Mouse (Mus musculus) c-Kit-negative CD71-positive TER-119-positive erythroid progenitor cells, embryonic 14.5 days (primary cell): ENCODE data around the gene P2ry14.
"Not testable (repeated sequence)": the region's sequence is repeated elsewhere in the genome, so short reads cannot be mapped to it uniquely, and the experiment has no call there.

Experiments used
- DNase-seq: peaks from one replicate; pipeline ENCODE4 v3.0.0-alpha.2; 2013; ENCODE audit warnings: low read depth, low spot score

Gene P2ry14

DNA sequence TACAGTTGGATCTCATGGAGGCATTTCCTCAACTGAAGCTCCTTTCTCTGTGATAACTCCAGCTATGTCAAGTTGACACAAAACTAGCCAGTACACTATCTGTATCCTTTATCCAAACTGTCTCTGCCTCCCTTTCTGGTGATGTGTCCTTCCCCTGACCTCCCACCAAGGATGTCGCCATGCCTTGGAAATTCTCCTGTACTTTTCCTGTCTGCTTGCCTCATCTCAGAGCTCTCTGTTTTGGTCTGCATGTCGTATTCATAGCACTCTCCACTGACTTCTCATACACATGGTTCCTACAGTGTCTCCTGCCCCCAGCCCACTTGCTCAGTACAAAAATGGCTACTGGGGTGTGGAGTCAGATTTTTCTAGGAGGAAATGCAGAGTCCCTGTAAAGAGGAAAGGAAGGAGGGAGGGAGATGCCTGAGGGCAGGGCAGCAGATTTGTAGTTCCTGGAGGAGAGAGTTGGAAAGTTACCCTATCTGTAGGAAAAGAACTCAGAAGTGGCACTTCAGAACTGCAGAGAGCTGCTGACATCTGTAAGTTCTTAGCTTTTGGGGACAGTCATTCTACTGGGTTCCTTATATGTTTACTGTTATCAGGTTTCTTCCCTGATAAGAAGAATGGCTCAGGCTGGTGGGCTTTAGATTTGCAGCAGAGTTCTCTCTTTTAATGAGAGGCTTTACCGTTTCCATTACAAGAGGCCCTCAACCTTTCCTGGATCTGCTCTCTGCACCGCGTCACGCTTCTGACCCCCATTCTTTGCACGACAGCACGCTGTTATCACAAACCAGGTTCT lies 11.7 kb downstream of the P2ry14 start:
- no peak for DNase-seq

DNA sequence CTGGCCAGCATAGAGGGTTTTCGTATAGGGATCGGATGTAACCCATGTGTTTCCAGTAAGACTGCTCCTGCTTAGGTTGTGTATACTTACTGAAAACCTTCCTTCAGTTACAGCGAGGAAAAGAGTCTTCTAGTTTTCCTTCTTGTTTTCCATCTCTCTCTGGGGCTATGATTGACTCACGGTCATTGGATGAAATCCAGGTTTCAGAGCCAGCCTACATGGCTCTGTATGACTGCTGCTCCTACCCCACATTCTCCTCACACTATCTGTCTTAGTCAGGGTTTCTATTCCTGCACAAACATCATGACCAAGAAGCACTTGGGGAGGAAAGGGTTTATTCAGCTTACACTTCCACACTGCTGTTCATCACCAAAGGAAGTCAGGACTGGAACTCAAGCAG lies 12.5 kb downstream of the P2ry14 start:
- not testable (repeated sequence) for DNase-seq

DNA sequence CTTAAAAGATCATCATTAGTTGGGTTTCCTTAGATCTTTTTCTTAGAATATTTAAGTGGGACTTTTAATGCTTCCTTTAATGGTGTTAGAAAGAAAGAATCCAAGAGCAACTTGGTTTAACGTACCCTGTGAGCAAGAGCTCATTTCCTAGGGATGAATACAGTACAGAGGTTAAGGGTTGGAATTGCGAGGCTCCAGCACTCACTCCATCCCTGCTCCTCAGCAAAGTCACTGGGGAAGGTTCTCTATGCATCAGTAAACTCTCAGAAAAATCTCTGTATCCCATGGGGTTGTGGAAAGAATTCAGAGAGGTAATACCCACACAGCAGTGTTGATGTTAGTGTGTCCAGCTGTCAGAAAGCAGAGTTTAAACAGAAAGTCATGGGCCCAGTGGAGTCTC lies 13.3 kb downstream of the P2ry14 start:
- DNase-seq, result no peak

DNA sequence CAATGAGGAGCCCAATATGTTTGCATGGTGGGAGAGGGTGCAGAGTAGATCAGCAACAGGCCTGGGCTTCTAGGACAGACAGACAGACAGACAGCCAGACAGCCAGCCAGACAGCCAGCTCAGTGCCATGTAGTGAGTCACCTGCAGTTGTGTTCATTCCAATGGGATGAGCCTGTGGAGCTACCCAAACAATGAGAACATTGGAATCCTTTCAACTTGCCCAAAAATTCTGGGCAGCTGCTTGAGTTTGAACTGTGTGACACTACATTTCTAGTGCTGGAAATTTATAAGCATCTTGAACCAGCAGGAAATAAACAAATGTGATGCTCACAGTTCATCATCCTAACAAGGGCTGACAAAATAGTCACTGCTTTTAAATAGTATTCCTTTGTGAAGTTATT lies 13.8 kb downstream of the P2ry14 start:
- no peak for DNase-seq

DNA sequence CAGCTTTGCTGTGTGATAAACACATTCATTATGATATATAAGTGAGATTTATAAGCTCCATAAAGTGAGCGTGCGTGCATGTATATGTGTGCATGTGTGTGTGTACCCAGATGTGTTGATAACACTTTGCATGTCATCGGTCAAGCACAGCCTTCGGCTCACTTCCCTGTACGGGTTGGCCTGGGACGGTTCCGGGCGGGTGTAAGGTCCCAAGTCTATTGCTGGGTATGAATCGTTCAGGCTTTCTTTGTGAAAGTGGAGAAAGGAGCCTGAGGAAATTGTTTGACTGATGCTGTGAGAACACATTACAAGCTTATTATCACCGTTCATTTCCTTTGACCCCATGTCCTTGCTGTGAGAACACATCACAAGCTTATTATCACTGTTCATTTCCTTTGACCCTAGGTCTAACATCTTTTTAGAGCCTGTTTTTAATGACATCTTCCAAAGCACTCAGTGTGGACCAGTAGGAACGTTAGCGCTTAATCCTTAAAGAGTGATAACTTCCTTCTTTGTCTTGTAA lies 14.4 kb downstream of the P2ry14 start:
- no peak for DNase-seq

DNA sequence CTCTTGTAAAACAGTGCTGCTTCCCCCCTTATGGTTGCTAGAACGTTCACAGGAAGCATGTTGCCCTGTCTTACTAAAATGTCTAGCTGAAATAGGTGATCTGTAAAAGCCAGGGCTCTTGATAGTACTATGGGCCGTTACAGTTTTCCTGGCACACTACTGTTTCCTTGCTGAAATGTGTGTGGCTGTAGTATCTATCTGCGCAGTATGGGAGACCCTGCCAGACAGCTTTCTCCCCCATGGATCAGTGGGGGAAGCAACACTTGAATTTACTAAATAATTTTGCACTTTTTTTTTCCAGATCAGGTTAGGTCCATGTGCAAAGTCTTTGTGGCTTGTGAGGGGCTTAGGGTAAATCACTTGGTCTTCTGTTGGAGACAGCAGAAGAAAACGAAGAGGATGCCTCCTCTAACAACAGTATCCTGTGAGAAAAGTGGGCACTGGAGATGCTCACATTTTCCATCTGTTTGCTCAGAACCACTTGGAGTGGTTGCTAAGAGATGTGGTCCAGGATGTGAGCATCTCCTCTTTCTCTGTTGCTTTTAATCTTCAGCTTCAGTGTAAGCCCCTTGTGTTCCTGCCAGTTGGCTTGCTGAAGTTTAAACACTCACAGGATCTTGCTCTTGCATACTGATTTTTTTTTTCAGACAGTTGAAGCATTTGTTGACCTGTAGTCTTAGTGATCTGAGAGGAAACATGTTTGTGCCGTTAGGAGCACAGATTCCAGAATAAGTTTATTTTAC lies 17.3 kb downstream of the P2ry14 start:
- no peak for DNase-seq

DNA sequence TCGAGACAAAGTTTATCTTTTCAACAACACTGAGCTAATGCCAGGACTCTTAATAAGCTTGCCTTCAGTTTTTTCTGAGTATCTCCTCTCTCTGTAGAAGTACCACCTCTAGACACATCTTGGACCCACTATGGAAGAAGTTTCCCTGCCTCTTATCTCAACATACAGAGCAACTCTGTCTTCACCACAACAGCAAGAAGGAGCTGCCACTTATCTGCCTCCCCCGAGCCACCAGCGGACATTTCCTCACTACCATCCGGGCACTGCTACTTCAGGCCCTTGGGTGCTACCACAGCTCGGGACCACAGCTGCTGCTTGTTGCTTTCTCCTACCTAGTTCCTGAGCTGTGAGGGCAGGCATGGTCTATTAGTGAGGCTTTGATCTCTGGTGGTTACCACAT lies 20.2 kb downstream of the P2ry14 start:
- DNase-seq, result no peak

GRCm38 (mm10) chr3:59131966-59132365 lies 21.5 kb downstream of the P2ry14 start:
- DNase-seq, result no peak

- DNase-seq, result no peak
These were observed 22.3 kb downstream of the P2ry14 start for GRCm38 (mm10) chr3:59131081-59131480.

DNA sequence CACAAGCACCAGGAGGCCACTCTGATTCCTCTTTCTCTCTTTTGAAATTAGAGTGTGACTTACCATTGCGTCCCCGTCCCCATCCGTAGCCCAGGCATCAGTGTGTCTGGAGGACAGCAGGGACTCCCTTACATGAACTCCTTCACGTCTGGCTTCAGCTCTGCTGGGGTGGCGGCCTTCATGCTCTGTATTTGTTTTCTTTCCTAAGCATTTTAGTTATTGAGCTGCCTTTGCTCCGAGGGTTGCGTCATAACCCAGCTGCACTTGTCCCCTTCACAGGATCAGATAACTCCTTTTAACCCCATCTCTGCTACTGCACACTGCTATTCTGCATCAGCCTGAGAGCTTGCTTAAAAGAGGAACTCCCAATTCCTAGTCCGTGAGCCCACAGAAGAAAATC lies 23.0 kb downstream of the P2ry14 start:
- DNase-seq, result no peak

- DNase-seq, result no peak
These were observed 23.9 kb downstream of the P2ry14 start for GRCm38 (mm10) chr3:59129547-59129946.

DNA sequence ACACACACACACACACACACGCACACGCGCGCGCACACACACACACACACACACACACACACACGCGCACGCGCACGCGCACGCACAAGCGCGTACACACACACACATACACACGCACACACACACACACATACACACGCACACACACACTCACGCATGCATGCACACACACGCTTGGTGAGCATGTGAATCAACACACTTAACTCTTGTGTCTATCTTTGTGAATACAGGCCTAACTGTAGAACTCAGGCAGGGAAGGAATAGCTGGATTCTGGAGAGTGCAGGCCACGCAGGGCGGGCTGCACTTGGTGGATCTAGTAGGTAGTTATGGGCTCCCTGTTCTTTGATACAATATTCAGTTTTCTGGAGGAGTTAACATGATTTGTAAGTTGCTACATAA lies 24.7 kb downstream of the P2ry14 start:
- DNase-seq, result no peak

GRCm38 (mm10) chr3:59125783-59126555 lies 27.4 kb downstream of the P2ry14 start:
- no peak for DNase-seq

- DNase-seq, result no peak
These were observed 28.4 kb downstream of the P2ry14 start for GRCm38 (mm10) chr3:59125022-59125421.

DNA sequence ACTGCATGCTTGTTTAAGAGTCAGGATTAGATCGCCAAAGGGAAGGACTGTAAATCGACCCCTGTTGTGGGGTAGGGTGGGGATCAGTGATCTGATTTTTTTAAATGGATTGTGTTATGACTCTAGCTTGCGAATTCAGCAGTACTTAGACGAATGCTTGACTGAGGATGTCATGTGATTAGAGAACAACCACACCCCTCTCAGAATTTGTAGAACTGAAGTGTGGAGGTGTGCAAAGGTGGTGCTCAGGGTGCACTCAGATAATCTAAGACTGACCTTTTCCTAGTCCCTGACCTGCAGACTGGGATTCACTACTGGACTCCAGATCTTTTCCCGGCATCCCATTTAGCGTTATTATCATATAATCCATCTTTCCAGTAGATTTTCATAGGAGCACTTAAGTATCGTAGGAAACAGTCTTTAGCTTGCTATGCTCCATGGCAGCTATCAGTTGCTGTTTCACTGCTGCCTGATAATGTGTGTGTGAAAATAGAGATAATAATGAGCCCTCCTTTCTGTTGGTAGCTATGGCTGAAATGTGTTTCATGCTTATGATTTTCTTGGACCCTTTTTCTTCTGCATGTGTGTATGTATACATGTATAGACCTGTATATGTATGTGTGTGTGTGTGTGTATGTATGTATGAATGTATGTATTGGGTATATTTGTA lies 31.5 kb downstream of the P2ry14 start:
- DNase-seq, result no peak

DNA sequence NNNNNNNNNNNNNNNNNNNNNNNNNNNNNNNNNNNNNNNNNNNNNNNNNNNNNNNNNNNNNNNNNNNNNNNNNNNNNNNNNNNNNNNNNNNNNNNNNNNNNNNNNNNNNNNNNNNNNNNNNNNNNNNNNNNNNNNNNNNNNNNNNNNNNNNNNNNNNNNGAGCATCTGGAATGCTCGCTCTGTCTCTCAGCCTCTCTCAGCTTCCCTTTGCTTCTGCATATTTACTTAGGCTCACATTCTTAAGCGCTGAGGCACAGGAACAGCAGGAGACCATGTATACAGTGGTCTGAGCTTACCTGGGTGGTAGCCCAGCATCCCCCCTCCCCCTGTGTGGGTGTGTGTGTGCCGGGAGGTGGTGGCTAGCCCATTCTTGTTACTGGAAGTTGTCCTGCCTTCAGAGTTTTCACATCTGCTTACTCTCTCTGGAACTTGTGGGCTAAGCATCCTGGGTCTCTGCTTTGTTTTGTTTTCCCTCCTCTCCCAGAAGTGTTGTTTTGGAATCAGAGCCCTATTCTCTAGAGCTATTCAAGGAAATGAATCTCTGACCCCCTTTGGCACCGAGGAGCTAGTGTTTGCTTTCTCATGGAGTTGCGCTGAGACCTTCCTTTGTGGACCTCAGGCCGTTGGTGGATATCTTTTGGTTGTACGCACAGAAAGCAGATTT lies 32.2 kb downstream of the P2ry14 start:
- no peak for DNase-seq

DNA sequence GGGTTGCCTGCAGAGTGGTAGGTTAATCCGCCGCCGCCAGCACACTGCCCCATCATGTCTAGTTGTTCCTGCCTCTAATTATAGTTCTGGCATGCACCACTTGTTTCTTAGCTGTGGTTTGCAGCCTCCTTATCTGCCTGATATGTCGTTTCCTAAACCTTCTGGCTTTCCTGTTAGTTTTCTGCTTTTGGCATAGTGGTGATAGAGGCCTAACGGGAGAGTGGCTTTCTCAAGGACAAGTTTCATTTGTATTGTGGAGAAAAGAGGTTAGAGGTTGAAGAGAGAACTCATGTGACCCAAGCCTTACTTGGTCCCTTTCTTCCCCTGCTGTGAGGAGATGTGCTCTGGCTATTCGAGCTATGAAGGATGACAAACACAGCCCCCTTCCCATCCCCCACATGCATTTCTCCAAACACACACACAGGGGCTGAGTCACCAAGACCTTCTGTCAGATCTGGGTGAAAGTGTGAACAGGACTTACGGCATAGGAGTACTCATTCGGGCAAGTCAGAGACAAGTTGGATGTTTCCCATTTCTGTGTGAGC lies 39.4 kb downstream of the P2ry14 start:
- no peak for DNase-seq

GRCm38 (mm10) chr3:59113291-59113690 lies 40.1 kb downstream of the P2ry14 start:
- DNase-seq, result not testable (repeated sequence)

GRCm38 (mm10) chr3:59111944-59112343 lies 41.5 kb downstream of the P2ry14 start:
- DNase-seq, result no peak

- DNase-seq, result not testable (repeated sequence)
These were observed 43.6 kb downstream of the P2ry14 start for GRCm38 (mm10) chr3:59109834-59110233.

DNA sequence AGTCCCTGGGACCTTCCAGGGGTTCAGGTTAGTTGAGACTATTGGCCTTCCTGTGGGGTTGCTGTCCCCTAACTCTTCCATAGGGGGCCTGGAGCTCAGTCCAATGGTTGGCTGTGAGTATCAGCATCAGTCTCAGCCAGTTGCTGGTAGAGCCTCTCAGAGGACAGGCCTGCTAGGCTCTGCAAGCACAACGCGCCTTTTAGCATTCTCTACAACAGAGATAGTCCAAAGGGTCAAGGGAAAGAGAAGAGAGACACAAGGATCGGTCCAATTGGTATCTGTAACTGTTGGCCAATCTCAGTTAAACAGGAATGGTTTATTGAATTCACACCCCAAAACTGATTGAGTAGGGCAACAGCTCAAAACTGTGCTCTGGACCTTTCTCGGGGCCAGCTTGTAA lies 46.0 kb downstream of the P2ry14 start:
- no peak for DNase-seq
